Mouse (Mus musculus): ENCODE results near the gene Dnmbp. TPM values are rescaled to one million over a fixed set of nuclear protein-coding genes. Genes with fewer than 3 reads are reported as not detected.
A peak's percentile ranks its signal among the peaks of the same experiment; 100 is the strongest.

Gene Dnmbp
- total and polyA plus RNA-seq, 3 experiments = 5.4 to 9.4 TPM; not detected in 1

DNA sequence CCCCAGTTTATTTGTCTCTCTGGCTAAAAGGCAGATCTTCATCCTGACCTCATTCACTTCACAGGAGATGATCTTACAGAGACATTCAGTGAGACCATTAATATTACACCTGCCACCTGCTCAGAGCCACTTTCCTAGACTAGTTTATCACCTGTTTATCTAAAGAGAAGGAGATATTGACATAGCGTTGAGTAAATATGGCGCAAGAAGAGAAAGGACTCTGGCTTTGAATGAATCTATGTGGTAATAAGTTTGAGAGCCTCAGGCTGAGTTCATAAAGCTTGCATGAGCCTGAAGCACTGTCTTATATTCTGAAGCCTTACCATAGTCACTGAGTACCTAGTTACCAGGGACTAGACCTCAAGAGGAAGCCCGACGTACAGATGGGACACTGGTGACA, 128.6 kb downstream of the Dnmbp start:
- no peaks in the 10 kb centered on the region for H3K9me3 ChIP-seq (replicated peaks; ENCODE audit: insufficient read depth, low read length)
- peaks cover 0 to 4% of the 10 kb centered on the region in 2 experiments; a peak in 2 of 4 replicates for H3K36me3 ChIP-seq (ENCODE audit: control insufficient read depth in 1 of 2, insufficient read depth in 2 of 2, low read length in 2 of 2)
- H3K27me3 ChIP-seq (ENCODE audit: control insufficient read depth in 1 of 2, insufficient read depth in 2 of 2, low read length in 2 of 2) = peaks cover 0 to 2% of the 10 kb centered on the region in 2 experiments; a peak in 1 of 4 replicates
- no peak overlapping the region for H3K4me3 ChIP-seq (ENCODE audit: control insufficient read depth in 1 of 2, insufficient read depth in 1 of 2, low read depth in 2 of 2, low read length in 2 of 2)
- TF ChIP-seq ZNF384 (IDR thresholded peaks at IDR 0.05; ENCODE audit: low read depth, low read length) = no peak
- no peak for TF ChIP-seq NELFE (IDR thresholded peaks at IDR 0.05; ENCODE audit: low read depth, low read length)
- TF ChIP-seq ZC3H11A (IDR thresholded peaks at IDR 0.05; ENCODE audit: low read depth, low read length) = no peak
- no peak for TF ChIP-seq JUND (IDR thresholded peaks at IDR 0.05; ENCODE audit: low read depth, low read length)
- no peak for TF ChIP-seq USF2 (IDR thresholded peaks at IDR 0.05; ENCODE audit: borderline replicate concordance in 1 of 2, insufficient read depth in 1 of 2, low read depth in 1 of 2, low read length in 2 of 2)
- no peak for TF ChIP-seq POLR2AphosphoS5 (IDR thresholded peaks at IDR 0.05; ENCODE audit: borderline replicate concordance, low read depth, low read length)
- no peak for TF ChIP-seq RAD21 (IDR thresholded peaks at IDR 0.05; ENCODE audit: low read depth, low read length)
- TF ChIP-seq BHLHE40 (IDR thresholded peaks at IDR 0.05; ENCODE audit: borderline replicate concordance, low read depth, low read length) = no peak
- TF ChIP-seq CTCF (IDR thresholded peaks at IDR 0.05 in 2 of 3, conservative IDR thresholded peaks at IDR 0.05 in 1 of 3; ENCODE audit: control insufficient read depth in 1 of 3, insufficient read depth in 1 of 3, low read depth in 2 of 3, low read length in 3 of 3, poor library complexity in 1 of 3, severe bottlenecking in 1 of 3) = no peak
- no peak for TF ChIP-seq TAL1 (IDR thresholded peaks at IDR 0.05; ENCODE audit: low read length)
- TF ChIP-seq MEF2A (IDR thresholded peaks at IDR 0.05; ENCODE audit: extremely low read depth, insufficient replicate concordance, low read depth, low read length, poor library complexity, severe bottlenecking) = no peak
- no peak for TF ChIP-seq POLR2A (IDR thresholded peaks at IDR 0.05; ENCODE audit: control insufficient read depth in 1 of 2, insufficient read depth in 1 of 2, low read depth in 1 of 2, low read length in 2 of 2, poor library complexity in 1 of 2)
- TF ChIP-seq GABPA (IDR thresholded peaks at IDR 0.05; ENCODE audit: low read depth, low read length) = no peak
- no peak for TF ChIP-seq SIN3A (IDR thresholded peaks at IDR 0.05; ENCODE audit: low read length)
- TF ChIP-seq UBTF (IDR thresholded peaks at IDR 0.05; ENCODE audit: borderline replicate concordance, insufficient read depth, low read depth, low read length) = no peak
- no peak for TF ChIP-seq MAX (IDR thresholded peaks at IDR 0.05; ENCODE audit: low read length)
- TF ChIP-seq CHD2 (IDR thresholded peaks at IDR 0.05; ENCODE audit: low read length) = no peak
- peaks cover 0 to 7% of the 10 kb centered on the region in 2 experiments; a peak in 2 of 4 replicates for H3K4me1 ChIP-seq (ENCODE audit: control insufficient read depth in 1 of 2, insufficient read depth in 2 of 2, low read length in 2 of 2)
- no peak overlapping the region for H3K9ac ChIP-seq (ENCODE audit: control insufficient read depth, low read depth, low read length, poor library complexity, severe bottlenecking)
- H3K27ac ChIP-seq (ENCODE audit: control insufficient read depth, low read depth, low read length) = no peak overlapping the region
- no peaks in the 10 kb centered on the region for H3K79me2 ChIP-seq (ENCODE audit: control insufficient read depth, insufficient read depth, low read length, poor library complexity)
- DNase-seq (ENCODE audit: low read depth, low spot score) = no peak

GRCm38 (mm10) chr19:43809331-43809730, 130.7 kb downstream of the Dnmbp start:
- Histone ChIP-seq H3K27me3 (ENCODE audit: control insufficient read depth in 1 of 2, insufficient read depth in 2 of 2, low read length in 2 of 2) (peaks cover 0 to 2% of the 10 kb centered on the region in 2 experiments; a peak in 1 of 4 replicates), H3K27ac (ENCODE audit: control insufficient read depth, low read depth, low read length) (no peak overlapping the region), H3K9me3 (replicated peaks; ENCODE audit: insufficient read depth, low read length) (no peaks in the 10 kb centered on the region), H3K79me2 (ENCODE audit: control insufficient read depth, insufficient read depth, low read length, poor library complexity) (no peaks in the 10 kb centered on the region), H3K9ac (ENCODE audit: control insufficient read depth, low read depth, low read length, poor library complexity, severe bottlenecking) (no peak overlapping the region), H3K4me3 (ENCODE audit: control insufficient read depth in 1 of 2, insufficient read depth in 1 of 2, low read depth in 2 of 2, low read length in 2 of 2) (no peak overlapping the region), H3K4me1 (ENCODE audit: control insufficient read depth in 1 of 2, insufficient read depth in 2 of 2, low read length in 2 of 2) (peaks cover 0 to 3% of the 10 kb centered on the region in 2 experiments; a peak in 2 of 4 replicates), H3K36me3 (ENCODE audit: control insufficient read depth in 1 of 2, insufficient read depth in 2 of 2, low read length in 2 of 2) (no peaks in the 10 kb centered on the region)
- TF ChIP-seq EP300 (IDR thresholded peaks at IDR 0.05; ENCODE audit: low read depth in 1 of 2, low read length in 2 of 2) = no peak
- TF ChIP-seq POLR2A (IDR thresholded peaks at IDR 0.05; ENCODE audit: control insufficient read depth in 1 of 2, insufficient read depth in 1 of 2, low read depth in 1 of 2, low read length in 2 of 2, poor library complexity in 1 of 2) = no peak
- TF ChIP-seq HCFC1 (IDR thresholded peaks at IDR 0.05; ENCODE audit: low read depth, low read length) = no peak
- TF ChIP-seq USF1 (IDR thresholded peaks at IDR 0.05; ENCODE audit: low read depth, low read length) = no peak
- TF ChIP-seq MXI1 (IDR thresholded peaks at IDR 0.05; ENCODE audit: low read depth, low read length) = no peak
- no peak for TF ChIP-seq TCF12 (IDR thresholded peaks at IDR 0.05; ENCODE audit: low read depth, low read length)
- peak; percentile 60 for DNase-seq (ENCODE audit: low read depth, low spot score)

Data from MEL (cell line).